Mouse (Mus musculus): ENCODE data around the gene Sh3rf3. TPM values are rescaled to one million over a fixed set of nuclear protein-coding genes. Genes with fewer than 3 reads are reported as not detected.
A peak's percentile ranks its signal among the peaks of the same experiment; 100 is the strongest.

Gene Sh3rf3
- not detected in 2 replicates for total RNA-seq (2014; fragmentation: Nextera tagmentation)
- total RNA-seq (2017), result not detected in 2 replicates

DNA sequence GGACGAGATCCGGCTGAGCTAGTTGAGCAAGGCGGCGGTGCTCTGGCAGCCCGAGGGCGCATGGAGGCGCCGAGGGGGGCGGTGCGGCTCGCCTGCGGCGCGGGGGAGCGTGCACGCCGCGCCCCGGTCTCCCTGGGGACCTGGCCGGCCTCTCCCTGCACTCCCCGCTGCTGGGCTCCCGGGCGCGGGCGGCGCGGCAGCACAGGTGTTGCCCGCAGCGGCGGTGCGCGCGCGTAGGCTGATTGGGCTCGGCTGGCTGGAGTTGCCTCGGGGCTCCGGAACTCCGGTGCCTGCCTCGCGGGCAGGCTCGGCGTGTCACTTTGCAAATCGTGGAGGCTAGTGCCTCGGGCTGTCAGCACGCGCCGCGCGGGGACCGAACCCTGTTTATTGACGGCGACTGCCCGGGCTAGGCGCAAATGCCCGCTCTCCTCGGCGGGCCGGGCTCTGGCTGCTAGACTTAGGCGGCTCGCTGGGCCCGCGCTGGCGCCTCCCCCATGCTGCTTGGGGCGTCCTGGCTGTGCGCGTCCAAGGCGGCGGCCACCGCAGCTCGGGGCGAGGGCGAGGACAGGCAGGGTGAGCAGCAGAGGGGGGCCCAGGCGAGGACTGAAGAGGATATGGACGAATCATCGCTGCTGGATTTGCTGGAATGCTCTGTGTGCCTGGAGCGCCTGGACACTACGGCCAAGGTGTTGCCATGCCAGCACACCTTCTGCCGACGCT is at the start of gene Sh3rf3:
Gene Sh3rf3, plus strand, starts transcription at position 279 of the 720 bp plus-strand sequence.
- no peak for ATAC-seq (replicated peaks; ENCODE audit: poor library complexity, severe bottlenecking)

DNA sequence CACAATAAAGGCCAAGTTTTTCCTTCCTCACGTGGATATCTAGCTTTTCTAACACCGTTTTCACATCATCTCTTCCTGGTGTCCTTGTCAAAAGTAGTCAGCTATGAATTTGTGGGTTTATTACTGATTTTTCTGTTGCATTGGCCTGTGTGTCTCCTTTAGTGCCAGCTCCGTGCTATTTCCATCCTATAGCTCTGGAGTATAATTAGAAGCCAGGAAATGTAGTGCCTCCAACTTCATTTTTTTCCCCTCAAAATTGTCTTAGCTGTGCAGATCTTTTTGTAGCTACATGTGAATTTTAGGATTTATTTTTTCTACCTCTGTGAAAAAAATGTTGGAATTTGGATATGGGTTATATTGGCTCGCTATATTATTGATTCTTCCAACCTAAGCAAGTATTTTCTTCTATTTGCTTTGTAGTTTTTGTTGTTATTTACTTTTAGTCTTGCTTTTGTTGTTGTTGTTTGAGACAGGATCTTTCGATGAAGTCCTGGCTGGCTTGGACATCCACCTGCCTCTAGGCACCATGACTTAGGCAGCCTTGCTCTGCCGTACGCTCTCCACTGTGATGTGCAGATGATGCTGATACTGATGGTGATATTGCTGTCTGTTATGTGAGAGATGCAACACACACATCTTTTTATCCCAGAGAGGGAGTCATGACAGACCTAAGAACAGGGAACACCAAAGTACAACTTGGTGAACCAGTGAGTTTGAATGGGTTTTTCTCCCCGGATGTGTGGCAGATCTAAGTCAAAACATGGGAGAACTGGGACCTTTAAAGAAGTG is 24.5 kb upstream of the Sh3rf3 start:
- no peak for ATAC-seq (replicated peaks; ENCODE audit: poor library complexity, severe bottlenecking)

DNA sequence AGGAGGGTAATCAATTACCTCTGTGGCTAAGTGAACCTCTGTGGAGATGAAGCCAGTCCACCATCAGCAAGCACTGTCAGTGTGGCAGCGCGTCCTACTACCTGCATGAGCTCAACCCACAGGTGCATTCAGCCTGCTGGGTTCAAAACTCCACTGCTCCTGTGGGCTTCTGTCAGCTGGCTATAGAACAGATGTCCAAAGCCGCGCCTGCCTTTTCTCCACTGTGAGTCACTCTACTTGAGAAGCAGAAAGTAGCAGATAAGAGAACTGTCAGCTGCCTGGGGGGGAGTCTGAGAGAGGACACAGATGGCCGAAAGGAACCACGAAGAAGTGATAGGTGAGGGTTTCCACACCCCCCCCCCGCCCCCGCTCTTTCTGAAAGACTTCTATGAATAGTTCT is 15.6 kb upstream of the Sh3rf3 start:
- no peak for ATAC-seq (replicated peaks; ENCODE audit: poor library complexity, severe bottlenecking)

DNA sequence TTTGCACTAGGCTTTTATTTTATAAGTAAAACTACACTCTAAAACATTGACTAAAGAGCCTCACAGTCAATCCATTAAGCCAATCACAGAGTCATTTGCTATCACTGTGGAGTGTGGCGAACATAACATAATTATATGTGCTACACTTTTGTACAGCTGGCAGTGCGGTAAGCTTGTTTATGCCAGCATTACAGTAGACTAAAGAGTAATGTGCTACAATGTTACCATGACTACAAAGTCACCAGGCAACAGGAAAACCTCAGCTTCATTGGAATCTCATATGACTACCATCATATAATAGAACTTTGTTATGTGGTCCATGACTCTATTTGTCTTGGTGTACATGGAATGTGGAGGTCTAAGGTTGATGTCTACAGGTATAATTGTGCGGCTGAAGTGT is 15.0 kb upstream of the Sh3rf3 start:
- ATAC-seq (replicated peaks; ENCODE audit: poor library complexity, severe bottlenecking), result no peak

DNA sequence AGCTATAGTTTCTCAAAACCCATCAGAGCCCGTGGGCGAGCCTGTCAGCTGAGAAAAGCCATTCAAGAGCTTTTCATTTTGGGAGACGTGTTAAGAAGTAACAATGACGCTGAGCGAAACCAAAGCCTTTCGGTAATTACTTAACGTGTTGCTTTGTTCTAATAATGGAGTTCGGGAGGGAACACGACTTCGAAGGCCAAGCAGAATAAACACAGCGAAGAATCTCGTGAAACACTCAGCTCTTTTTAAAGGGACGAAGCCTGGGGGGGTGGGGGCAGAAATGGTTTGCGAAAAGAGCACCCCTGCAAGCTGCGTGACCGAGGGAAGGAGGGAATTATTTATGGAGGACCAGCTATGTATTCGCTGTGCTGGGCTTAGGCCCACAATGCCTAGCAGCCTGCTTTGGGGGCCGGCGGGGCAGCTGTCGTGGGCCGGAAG is 12.1 kb upstream of the Sh3rf3 start:
- ATAC-seq (replicated peaks; ENCODE audit: poor library complexity, severe bottlenecking), result no peak

DNA sequence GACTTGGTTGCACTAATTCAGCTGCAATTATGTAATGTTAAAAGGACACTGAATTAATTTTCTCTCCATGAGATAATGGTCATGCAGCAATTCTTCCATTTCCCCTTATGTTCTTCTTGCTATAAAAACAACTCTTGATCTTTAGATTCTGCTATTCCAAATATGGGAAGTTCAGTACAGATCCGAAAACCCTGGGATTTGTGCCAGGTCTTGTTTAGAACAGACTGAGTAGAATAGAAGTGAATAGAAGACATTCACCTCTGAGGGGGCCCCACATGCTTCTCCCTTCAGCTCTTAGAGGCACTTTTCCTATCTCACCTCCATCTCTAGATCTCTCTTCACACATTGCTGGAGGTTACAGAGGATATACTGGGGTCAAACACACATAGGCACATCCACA is 10.8 kb upstream of the Sh3rf3 start:
- no peak for ATAC-seq (replicated peaks; ENCODE audit: poor library complexity, severe bottlenecking)

DNA sequence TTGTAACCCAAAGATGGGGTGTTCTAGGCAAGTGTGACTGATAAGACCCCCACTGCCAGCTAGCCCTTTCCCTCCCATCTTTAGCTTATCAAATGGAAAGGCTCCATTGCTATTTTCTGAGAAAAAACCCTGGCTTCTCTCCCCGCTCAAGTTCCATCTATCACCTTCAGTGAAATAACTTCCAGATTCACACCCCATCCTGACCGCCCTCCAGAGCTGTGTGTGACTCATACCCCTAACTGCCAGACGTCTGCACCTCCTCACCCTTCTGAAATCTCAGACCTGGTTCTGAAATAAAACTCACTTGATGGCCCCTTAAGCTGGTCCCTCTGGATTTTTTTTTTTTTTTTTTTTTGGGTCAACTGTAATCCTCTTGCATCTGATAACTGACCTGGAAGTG is 5.2 kb upstream of the Sh3rf3 start:
- no peak for ATAC-seq (replicated peaks; ENCODE audit: poor library complexity, severe bottlenecking)

DNA sequence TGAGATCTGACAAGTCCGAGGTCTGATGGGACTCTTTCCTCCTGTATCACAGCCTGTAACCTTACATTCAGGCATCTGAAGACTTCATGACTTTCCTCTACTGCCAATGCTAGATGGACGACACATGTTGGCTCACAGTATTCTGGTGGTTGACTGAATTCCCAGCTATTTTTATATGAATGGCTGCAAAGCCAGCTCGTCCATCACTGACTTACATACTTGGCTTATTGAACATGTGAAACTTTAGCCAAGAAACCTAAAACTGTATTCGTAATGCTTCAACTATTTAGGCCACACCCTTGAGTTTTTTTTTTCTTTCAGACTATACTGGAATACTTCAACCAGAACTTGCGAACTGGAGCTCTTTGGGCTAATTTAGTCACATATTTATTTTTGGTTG is 3.0 kb upstream of the Sh3rf3 start:
- no peak for ATAC-seq (replicated peaks; ENCODE audit: poor library complexity, severe bottlenecking)

DNA sequence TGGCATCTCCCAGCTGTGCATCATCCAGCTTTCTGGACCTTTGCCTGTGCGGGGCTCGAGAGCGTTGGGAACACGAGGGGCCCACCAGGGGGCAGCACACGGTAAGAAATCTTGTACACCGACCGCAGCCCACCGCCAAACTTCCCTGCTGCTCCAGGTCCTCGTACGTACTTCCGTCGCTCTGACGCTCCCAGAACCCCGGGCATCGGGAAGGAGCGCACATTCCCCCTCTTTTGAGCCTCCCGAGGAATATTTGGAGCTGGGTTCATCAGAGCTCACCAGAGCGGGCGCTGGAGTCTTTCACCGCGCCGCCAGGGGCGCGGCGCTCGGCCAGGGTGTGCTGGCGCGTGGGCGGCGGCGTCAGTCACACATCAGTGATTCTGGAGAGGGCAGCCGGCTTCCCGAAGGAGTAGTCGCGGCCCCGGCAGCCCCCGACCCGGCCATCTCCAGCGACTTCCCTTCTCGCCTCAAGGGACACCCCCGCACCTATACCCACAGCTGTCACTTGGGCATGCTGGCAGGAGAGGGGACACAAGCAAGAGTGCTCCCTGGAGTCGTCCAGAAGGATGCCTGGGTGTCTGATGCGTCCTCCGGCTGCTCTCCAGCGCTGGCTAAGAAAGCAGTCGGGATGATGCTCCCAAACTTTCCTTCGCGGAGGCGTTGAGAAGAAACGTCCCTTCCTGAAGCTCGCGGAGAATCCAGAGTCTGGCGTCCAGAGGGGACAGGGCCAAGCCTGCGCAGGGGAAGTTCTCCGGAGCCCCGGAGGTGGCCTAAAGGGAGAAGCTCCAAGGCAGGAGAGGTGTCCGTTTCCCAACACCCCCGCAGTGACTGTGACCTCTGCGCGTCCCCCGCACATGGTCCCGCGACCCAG is 714 bp upstream of the Sh3rf3 start:
- ATAC-seq (replicated peaks; ENCODE audit: poor library complexity, severe bottlenecking), result peak; percentile 84

DNA sequence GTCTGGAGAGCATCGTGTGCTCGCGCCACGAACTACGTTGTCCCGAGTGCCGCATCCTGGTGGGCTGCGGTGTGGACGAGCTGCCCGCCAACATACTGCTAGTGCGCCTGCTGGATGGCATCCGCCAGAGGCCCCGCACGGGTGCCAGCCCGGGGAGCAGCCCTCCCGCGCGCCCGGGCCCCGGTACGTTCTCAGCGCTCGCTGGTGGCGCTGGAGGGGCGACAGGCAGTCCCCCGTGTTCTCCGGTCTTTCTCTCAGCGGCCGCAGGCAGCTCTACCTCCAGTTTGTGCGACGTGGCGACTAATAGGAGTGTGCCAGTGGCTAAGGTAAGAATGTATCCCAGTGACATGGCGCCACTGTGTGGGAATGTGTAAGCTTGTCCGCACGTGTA is 637 bp downstream of the Sh3rf3 start:
- ATAC-seq (replicated peaks; ENCODE audit: poor library complexity, severe bottlenecking), result 0 out of 2 replicates have a peak, but pooled peaks have one; percentile 12

DNA sequence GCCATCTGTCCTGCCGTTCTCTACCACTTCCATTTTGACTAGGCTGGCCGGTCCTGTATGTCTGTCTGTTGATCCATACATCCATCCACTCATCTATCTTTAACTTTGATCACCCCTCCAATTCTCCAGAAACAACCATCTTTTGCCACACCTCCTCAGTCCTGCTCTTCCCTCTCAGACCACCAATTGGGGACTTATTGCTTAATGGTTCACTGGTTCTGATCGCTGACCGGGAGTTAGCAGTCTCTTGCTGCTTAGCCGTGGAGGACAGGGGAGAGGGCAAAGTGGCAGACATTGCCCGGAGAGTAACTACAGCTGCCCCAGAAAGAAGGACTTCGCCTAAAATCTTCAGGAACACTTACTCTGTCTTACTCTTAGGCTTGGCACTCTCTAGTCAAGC is 1.3 kb downstream of the Sh3rf3 start:
- no peak for ATAC-seq (replicated peaks; ENCODE audit: poor library complexity, severe bottlenecking)

DNA sequence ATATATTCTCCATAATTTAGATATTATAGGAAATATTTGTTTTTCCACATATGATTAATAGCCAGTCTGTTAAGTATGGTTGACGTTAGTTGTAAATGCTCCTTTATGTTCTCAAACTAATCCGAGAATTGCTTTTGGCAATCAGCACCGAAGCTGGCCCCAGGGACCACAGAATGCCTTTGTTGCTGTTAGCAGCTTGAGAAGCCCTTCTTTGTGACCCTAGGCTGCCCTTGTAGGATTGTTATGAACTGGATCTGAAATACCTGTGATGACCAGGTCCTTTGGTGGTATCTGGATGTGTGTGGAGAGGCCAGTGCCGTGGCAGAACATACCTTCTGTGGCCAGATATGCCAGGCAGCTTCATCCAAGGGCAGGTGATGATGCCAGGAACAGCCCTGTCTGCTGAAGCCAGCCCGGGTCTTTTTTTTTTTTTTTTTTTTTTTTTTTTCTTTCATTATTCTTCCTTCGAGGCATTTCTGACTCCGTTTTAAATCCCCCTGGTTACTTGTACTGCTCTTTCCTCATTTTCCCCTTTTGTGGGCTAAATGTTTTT is 10.9 kb downstream of the Sh3rf3 start:
- ATAC-seq (replicated peaks; ENCODE audit: poor library complexity, severe bottlenecking), result no peak

DNA sequence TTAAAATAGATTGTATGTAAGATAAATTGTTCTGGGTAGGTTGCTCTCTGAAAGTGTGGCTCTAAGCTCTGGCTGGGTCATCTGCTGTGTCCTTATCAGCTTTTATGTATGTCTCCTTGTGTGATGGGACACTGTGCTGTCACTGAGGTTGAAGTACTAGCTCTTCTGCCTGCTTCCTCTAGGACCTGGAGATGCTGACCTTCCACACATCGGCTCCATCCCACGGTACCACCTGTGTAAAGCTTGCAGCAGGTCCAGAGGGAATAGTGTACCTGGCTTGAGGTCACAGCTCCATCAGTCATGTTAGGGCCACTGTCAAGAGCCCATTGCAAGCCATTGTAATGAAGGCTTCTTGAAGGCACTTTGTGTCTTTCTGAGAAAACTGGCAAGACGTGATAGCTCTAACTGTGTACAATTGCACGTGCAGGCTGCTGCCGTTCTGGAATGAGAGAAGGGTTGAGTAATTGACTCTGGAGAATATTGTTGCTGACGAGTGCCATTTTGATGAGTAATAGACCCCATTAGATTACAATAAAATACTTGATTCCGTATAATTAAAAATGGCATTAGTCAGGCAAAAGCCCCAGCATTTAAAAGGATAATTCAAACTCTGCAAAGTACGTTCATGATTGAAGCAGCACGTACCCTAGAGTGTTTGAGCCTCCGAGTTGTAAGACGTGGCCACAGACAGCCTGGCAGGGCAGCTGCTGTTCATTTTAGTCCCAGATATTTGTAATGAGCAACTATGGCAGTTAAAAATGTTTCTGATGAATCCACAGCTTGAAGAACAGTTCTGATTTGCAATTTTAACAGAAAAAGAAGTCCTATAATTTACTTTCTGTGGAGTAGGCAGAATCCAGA is 16.3 kb downstream of the Sh3rf3 start:
- ATAC-seq (replicated peaks; ENCODE audit: poor library complexity, severe bottlenecking), result no peak

DNA sequence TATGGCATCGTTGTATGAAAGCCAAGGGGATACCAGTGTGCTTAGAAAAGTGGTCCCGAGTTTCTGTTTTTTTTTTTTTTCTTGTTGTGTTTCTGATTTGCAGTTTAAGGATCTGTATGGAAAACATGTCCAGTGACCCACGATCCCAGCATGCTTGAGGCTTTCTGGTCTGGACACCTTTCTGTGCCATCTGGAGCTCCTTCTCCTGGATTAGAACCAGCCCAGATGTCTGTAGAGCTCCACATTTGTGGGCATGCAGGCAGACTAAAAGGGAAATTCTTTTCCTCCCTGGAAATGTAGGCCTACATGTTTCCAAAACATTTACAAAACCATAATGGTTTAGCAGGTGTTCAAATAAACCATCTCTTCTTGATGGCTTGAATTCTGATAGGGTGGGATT is 20.0 kb downstream of the Sh3rf3 start:
- ATAC-seq (replicated peaks; ENCODE audit: poor library complexity, severe bottlenecking), result no peak

DNA sequence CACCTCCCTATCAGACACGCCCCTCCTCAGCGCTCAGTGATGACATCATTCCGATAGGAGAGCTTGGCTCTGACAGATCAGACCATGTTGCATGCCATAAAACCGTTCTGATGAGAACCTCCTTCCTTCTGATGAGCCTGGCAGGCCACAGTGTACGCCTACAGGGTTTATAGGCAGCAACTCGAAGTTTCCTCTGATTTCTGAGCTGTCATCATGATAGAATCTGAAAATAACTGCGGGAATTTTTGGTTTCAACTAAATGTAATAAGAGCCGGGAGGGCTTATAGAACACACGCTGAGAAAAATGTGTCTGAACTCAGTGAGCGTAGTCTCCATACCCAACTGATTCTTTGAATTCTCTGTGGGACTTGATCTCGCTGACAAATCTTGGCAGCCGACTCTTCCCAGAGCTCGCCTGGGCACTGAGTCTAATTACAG is 20.6 kb downstream of the Sh3rf3 start:
- no peak for ATAC-seq (replicated peaks; ENCODE audit: poor library complexity, severe bottlenecking)

DNA sequence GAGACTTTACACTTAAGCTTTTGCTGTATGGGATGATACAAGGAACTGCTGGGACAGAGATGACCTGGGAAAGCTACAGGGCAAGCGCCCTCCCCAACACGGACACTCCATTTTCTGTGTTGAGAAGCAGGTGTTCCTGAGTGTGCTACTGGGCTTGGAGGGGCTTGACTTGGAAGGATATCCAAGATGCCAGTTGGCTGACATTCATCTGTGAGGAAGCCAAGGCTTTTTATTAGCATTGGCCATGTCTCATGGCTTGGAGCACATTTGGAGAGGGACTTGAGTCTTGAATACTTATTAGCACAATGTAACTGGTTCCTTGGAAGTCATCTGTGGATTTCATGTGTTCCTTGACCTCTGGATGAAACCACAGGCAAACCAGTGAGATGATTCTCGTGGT is 23.2 kb downstream of the Sh3rf3 start:
- ATAC-seq (replicated peaks; ENCODE audit: poor library complexity, severe bottlenecking), result no peak

DNA sequence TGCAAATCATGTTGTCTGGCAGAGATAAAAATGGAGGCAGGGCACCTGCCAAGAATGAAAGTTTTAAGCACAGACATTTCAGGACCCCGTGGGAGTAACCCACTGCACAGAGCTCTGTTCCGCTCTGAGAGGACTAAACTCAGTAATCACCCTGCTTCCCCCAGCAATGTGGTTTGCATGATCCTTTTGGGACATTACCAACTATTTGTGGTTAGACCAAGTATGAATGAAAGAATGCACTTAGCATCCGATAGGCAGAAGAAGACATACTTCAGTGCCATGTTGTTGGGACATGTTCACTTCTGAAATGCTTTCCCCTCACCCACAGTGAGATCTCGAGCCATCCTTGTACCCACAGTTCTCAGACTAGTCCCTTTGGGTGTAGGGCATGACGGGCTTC is 24.3 kb downstream of the Sh3rf3 start:
- ATAC-seq (replicated peaks; ENCODE audit: poor library complexity, severe bottlenecking), result no peak

DNA sequence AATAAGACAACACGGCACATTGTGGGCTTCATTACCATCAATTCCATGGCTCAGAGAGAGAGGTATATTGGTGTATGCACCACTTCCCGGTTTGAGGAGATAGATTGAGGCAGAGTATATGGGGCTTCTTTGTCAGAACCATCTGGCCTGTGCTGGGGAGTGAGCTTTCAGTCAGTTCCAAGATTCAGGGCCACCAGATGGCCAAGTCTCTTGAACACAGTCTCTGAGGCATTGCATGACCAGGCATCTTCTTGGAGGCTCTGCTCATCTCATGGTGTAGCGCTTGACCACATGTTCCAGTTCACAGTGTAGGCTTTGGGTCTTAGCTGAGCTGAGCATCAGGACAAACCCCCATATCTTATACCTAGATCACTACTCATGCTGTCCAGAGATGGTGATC is 28.8 kb downstream of the Sh3rf3 start:
- ATAC-seq (replicated peaks; ENCODE audit: poor library complexity, severe bottlenecking), result no peak

DNA sequence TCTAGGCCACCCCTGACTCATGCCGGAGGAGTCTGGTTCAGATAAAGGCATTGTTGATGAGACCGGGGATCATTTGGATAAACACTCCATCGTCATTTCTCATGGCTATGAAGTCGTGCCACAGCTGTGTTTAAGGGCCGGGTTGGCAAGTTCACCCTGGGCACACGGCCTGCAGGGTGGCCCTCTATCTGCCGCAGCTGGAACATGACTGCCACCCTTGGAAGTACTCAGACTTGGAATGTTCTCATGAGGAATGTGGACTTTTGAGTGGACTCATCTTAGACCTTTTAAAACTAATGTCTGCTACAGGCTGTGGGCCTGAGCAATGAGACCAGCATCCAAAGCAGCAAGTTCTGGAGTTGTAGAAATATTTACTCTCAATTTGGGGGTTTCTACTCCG is 29.9 kb downstream of the Sh3rf3 start:
- no peak for ATAC-seq (replicated peaks; ENCODE audit: poor library complexity, severe bottlenecking)

DNA sequence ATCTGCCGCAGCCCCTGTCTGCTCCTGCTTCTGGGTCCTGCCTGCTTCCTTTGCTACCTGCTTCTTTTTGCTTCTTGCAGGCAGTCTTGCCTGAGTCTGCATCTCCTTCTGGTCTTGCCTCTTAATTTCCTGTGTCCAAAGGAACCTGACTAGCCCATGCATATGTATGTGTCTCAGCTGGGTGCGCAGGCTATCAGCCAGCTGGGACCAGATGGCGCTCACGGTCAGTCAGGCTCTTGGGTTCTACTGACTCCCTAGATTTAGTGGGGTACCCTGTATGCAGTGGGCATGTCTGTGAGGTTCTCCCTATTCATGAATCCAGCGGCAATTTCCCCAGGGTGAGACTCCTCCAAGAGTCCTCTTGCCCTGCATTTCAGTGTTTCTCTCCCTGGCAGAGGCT is 35.0 kb downstream of the Sh3rf3 start:
- no peak for ATAC-seq (replicated peaks; ENCODE audit: poor library complexity, severe bottlenecking)

Measured in granulocyte monocyte progenitor cell, adult 5-6 weeks (primary cell).